Mouse (Mus musculus) heart, adult 9 months (tissue): Measurements from ENCODE around the gene Cyp2w1.
A peak's percentile ranks its signal among the peaks of the same experiment; 100 is the strongest.

Experiments used
- DNase-seq, 2 experiments: peaks; one replicate each; pipeline ENCODE4 v3.0.0; 2022; ENCODE audit warnings: low spot score in 2 of 2

The Cyp2w1 gene

DNA sequence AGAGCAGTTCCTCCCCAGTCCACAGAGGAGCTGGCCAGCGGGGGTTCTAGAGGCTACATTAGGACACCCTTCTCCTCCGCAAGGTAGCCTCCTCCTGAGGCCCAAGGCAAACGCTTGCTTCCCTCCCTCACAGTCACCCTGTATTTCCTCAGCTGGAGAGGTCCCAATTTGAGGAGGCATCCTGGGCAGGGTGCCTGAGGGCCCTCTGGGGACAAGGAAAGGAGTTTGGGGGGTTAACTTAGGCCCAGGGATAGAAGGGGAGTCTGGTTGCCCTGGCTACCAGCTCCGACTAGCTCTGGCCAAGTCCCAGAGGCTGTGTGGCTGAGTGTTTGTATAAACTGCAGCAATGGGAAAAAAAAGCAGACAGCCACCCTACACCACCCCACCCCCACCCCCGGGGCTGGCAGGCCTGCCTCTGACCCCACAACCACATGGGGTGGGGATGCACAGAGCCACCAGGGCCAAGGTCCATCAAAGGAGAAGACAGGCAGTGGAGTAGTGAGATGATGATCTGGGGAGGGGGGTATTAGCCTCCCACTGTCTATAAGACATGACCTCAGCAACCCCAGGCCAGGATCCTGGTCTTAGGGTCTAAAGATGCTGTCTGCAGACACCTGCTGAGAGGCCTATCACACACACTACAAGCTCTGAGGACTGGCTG, 12.6 kb downstream of the Cyp2w1 start:
- no peak for DNase-seq

GRCm38 (mm10) chr5:139365827-139366226, 13.4 kb downstream of the Cyp2w1 start:
- peak in 1 of 2 experiments; percentile 68 for DNase-seq

DNA sequence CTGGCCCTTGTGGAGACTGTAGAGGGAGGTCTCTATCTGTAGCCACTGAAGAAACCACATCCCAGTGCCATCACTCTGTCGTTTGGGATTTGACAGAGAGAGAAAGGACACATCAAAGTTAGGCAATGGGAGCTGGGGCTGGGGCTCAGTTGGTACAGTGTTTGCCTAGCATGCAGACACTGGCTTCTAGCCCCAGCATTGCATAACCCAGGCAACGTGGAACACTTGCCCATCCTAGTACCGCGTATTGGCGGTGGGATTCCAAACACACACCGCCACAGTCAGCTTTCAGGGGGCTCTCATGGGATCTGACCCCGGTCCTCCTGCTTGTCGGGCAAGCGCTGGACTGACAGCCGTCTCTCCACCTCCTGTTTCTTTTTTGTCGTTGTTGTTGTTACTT, 14.1 kb downstream of the Cyp2w1 start:
- DNase-seq = no peak

GRCm38 (mm10) chr5:139367884-139368458, 15.6 kb downstream of the Cyp2w1 start:
- DNase-seq = no peak

DNA sequence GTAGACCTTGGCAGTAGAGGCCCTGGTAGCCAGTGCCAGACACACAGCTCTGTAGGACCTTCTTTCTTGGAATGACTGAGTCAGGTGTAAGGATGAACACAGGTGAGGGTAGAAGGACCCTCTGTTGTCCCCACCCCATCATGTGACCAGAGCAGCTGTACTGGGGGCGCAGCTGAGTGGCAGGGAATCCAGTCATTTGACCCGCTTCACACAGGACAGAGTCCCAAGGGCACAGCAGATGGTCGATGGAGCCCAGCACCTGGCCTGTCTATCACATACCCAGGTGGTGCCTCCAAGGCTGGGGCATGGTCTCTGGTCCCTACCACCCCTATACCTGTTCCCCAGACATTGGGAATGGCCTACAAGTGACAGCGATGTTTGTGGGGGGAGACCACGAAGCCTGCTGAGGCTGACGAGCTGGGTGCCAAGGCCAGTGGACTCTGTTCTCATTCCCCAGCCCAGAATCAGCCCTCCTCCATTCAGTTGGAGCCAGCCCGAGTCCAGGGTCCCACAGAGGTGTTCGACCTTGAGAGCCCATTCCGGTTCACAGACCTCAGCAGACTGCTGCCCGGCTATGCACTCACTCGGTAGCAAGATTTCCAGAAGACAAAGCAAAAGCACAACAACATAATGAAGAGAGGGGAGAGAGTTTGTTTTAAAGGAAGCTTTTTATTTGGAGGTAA, 16.4 kb downstream of the Cyp2w1 start:
- no peak for DNase-seq

GRCm38 (mm10) chr5:139370336-139370735, 17.9 kb downstream of the Cyp2w1 start:
- no peak for DNase-seq

GRCm38 (mm10) chr5:139371118-139371517, 18.7 kb downstream of the Cyp2w1 start:
- no peak for DNase-seq

- DNase-seq = peak; percentile 94 to 95
Measured at GRCm38 (mm10) chr5:139371631-139372401, 19.4 kb downstream of the Cyp2w1 start.

- no peak for DNase-seq
Measured at GRCm38 (mm10) chr5:139373126-139373525, 20.7 kb downstream of the Cyp2w1 start.

DNA sequence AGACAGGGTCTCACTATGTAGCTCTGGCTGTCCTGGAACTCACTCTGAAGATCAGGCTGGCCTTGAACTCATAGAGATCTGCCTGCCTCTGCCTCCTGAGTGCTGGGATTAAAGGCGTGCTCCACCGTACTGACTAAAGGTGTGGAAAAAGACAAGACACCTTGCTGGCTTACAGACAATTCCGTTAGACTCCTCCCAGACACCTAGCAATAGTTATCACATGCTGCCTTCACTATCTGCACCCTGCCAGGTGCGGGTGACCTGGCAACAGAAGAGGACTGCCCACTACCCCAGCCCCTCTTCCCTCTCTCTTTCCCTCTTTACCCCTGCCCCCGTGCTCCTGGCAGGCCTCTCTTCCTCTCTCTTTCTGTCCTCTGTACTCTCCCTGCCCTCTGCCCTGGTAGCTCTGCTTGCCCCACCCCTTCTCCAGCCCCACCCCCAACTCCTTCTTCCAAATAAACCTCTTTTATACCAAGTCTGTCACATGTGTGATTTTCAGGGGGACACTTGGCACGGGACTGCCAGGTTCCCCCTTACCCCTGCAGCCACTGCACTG, 21.6 kb downstream of the Cyp2w1 start:
- no peak for DNase-seq

- no peak for DNase-seq
Measured at GRCm38 (mm10) chr5:139374841-139375240, 22.4 kb downstream of the Cyp2w1 start.

DNA sequence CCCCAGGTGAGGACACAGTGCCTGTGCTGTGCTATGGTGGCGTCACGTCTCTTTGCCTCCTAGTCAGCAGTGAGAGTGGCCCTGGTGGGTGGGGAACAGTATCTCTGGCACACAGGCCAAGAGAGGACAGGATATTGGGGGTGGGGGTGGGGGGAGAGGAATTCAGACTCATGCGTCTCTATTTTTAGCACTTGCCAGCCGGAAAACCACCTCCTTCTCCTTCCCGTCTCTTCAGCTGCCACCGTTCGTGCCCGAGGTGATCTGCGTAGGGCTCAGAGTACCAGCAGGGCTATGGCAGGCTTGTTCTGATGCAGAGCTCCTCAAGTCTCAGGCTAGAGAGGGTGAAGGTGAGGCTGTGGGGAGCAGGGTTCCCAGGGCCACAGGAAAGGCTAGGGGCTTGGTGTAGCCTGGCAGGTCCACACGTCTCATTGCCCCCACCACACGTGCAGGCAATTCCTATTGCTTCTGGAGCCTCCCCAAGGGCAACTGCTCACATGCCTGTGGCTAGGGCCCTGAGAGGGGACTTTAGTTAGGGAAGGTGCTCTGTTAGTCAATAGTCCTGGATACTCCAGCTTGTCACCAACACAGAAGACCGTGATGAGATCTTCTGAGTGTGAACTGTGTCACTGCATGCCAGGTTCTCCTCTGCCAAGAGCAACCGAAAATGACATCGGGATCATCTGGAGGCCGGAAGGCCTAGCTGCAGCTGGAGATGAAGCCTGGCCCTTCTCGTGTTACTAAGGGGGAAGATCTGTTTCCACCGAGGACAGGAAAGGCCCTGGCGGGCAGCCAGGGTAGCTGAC, 25.3 kb downstream of the Cyp2w1 start, which contains the start of gene Gpr146:
TSS of gene Gpr146 (plus strand) at position 230 of the 803 bp plus-strand sequence.
- DNase-seq = peak; percentile 78 to 82

DNA sequence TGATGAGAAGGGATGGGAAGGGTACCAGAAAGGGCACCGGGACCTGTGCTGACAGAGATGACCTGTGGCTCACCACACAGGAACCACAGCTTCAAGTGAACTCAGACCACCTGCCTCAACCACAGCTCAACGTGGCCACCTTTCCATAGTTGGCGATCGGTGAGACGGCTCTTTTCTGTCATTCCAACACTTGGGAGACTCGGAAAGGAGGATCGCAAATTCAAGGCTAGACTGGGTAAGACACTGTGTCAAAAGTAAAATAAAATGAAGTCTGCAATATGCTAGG, 25.8 kb downstream of the Cyp2w1 start:
- DNase-seq = no peak

- peak; percentile 85 to 89 for DNase-seq
Measured at GRCm38 (mm10) chr5:139378986-139379629, 26.7 kb downstream of the Cyp2w1 start.

GRCm38 (mm10) chr5:139379771-139380384, 27.5 kb downstream of the Cyp2w1 start:
- DNase-seq = no peak

GRCm38 (mm10) chr5:139380385-139381248, 28.2 kb downstream of the Cyp2w1 start:
- peak; percentile 96 to 97 for DNase-seq

DNA sequence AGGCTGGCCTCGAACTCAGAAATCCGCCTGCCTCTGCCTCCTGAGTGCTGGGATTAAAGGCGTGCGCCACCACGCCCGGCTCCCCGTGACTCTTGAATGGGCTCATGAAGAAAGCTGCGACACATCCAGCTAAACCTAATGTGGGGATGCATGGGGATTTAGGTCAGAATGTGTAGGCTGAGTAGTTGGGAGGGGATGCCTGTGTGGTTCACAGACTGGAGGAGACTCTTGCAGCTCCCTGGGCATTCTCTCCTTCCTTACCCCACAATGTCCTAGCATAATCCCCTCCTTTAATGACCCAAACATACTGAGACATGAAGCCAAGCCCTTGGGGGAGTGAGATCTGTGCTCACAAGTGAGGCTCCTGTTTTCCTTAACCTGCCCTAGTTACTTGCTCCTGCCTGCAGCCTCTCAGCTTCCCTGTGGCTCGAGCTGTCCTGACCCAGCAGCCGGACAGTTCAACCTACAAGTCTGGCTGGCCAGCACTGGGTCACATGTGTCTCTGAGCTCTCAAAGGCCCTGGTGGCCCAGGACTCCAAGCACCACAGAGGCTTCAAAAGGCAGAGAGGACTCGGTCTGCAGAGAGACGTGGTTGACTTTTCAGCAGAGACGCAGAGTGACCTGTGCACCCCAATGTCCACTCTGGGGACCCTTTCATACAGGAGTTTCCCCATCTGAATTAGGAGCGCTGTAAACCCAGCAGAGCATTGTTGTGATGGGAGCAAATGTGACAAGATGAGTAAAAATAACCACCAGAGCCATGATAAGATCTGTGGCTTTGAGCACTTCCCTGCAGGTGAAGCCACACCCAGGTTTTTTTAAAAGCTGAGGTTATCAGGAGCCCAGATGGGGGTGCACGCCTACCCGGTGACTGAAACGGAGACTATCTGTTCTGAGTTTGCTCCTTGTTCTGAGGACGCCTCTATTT, 29.4 kb downstream of the Cyp2w1 start:
- DNase-seq = peak; percentile 55 to 64

DNA sequence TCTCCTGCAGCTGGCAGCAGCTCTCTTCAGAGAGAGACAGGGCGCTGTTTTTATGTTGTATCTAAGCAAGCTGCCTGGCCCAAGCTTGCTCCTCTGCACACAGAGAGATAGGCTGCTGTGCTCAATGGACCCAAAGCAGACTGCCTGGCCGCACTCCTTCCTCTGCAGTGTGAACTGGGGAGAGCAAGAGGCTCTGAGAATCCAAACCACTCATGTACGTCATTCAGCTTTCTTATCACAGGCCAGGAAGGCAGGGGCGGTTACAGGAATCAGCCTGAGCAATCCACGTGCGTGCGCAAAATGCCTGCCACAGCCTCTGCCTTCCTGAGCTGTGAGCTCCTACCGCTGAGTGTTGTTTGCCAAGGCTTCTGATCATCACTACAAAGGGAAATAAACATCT, 30.3 kb downstream of the Cyp2w1 start:
- DNase-seq = peak; percentile 88 to 90
